Mouse (Mus musculus) spleen, postnatal 10 days (tissue): ENCODE results near the gene F2rl1.
"Not testable (repeated sequence)": the region's sequence is repeated elsewhere in the genome, so short reads cannot be mapped to it uniquely, and the experiment has no call there.

Source experiments
- DNase-seq, 2 experiments: peaks; one replicate each; pipeline ENCODE4 v3.0.0; 2021 to 2022; ENCODE audit warnings: low spot score in 2 of 2

The F2rl1 gene

DNA sequence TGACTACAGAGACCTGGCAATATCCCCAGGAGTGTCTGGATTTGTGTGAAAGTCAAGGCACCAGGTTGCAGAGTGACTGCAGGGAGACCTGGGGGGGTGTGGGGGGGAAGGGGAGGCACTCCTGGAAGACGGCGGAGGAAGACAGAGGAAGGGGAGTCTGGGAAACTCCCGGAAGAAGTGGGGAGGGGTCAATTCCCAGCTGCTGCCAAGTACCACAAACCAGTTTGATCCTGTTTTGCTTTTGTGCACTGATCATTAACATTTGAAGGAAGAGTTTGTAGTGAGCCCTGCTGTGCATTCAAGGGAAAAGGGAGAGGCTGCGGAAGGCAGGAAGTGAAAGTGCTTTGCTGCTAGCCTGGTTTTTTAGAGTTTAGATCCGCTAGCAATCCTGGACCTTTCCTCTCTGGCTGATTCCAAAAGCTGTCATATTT, 9.1 kb upstream of the F2rl1 start:
- DNase-seq: no peak

- no peak for DNase-seq
These were observed 8.6 kb upstream of the F2rl1 start for GRCm38 (mm10) chr13:95533640-95534039.

GRCm38 (mm10) chr13:95533121-95533520, 8.1 kb upstream of the F2rl1 start:
- not testable (repeated sequence) for DNase-seq

DNA sequence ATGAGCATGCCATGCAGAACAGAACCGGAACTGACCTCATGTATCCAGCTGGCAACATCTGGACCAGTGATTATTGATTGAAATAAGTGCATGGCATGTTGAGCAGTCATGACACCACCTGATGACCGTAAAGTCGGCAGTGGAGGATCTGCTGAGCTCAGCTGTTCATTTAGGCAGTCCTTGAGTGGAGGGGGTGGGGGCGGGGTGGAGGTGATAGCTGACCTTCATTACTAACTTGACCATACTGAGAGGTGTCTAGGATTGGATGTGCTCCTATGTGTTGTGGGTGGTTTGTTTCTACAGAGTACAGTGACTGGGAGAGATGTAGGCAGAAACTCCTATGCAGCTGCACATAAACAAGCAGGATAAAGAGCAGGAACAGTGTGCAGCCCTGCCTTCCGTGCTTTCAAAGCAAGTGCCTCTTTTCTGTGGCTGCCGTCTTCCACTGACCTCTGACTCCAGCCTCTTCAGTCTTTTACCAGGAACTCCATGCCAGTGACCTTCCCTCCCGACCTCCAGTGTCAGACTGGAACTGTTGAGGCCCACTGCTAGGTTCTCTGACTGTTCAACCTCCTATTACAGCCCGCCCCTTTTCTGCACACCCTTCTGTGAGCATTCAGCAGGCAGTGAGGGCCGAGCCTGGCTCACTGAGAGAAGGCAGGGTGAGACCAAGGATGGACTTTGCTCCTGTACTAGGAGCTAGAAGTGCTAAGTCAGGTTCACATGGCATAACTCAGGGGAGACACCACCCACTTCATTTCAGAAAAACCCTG, 6.4 kb upstream of the F2rl1 start:
- no peak for DNase-seq

DNA sequence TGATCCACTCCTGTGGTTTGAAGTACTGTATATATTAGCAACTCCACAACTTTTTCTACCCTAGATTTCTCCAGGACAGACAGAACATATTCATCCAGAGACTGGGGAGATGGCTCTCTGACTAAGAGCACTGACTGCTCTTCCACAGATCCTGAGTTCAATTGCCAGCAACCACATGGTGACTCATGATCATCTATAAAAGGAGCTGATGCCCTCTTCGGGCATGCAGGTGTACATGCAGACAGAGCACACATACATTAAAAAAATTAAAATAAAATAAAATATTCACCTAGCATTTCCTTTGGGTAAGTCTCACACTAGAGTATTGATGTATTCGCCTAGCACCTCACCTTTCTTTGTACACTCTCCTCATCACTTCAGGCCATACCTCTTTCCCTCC, 4.2 kb upstream of the F2rl1 start:
- DNase-seq: no peak

DNA sequence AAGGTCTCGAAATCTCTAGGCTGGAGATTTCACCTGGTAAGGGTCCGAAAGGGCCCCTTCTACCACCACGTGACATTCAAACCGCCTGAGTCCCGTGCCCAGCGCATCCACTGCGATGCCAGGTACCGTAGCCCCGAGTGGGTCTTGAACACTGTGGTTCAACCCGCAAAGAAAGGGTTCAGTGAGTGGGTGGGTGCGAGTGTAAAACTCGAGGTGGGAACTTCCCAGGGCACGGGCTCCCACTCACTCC, 678 bp downstream of the F2rl1 start:
- no peak for DNase-seq

DNA sequence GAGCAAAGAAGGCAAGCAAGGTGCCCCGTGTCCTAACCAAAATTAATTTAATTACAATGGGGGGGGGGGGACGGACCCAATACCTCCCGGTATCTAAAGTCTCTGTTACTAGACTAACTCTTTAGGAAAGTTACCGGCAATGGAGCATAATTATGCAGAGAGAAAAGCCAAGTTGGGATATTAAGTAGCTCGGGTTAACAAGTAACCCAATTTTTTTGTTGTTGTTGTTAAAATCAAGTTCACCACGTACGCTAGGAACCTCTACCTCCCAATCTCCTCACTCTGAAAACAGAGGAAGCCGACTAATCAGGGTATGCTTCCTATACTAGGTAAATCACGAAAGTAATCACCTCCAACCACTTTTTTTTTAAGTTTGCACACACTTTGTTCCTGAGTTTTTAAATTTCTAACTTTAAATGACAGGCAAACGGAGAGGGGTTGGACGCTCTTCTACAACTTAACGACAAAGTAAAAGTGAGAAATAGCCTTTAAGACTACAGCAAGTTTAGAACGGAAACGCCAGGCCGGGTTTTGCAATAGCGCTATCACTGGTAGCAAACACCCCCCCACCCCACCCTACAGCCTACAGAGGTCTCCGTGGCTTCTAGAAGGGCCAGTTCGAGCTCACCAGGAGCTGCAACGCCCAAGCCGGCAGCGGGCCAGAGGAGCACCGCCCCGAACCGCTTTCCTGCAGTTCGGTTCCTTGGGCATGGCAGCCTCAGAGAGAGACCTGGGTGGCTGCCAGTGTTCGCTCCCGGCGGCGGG, 1.2 kb downstream of the F2rl1 start:
- DNase-seq: peak in 1 of 2 experiments; percentile 26

DNA sequence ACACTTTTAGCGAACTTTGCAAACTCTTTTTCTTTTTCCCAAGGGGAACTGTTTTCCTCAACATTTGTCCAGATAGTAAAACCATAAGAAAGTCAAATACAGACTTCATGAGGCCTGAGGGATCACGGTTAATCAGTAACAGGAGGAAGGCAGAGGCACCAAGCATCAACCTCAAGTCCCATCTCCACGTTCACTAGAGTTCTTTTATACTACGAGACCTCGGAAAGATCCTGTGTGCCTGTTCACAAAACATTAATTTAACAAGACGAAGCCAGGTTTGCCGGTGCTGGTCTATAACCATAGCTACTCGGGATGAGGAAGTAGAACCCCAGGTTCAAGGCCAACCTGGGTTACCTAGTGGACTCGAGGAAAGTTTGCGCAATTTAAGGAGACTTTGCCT, 2.9 kb downstream of the F2rl1 start:
- no peak for DNase-seq

GRCm38 (mm10) chr13:95521029-95521428, 4.0 kb downstream of the F2rl1 start:
- peak in 1 of 2 experiments; percentile 20 for DNase-seq

- DNase-seq: no peak
These were observed 10.3 kb downstream of the F2rl1 start for GRCm38 (mm10) chr13:95514756-95515155.

GRCm38 (mm10) chr13:95510054-95510453, 15.0 kb downstream of the F2rl1 start:
- no peak for DNase-seq

- no peak for DNase-seq
These were observed 21.6 kb downstream of the F2rl1 start for GRCm38 (mm10) chr13:95503279-95503917.

DNA sequence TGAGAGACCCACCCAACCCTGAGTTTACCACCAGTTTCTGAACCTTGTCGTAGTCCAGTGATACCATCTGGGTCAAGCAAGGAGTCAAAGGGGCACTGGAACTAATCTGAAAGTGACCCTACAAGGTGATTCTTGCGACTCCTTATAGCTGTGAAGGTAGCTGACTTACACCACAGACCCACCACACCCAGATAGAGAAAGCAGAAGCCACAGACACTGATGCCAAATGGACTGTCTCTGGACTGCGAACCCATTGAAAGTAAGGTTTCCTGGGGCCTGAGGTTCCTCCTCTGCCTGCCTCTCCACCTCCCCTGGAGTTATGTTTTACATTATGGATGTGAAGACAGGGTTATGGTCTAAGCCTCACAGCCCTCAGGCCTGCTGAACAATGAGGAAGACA, 28.4 kb downstream of the F2rl1 start:
- DNase-seq: no peak

- DNase-seq: peak in 1 of 2 experiments; percentile 19
These were observed 30.2 kb downstream of the F2rl1 start for GRCm38 (mm10) chr13:95494812-95495211.

DNA sequence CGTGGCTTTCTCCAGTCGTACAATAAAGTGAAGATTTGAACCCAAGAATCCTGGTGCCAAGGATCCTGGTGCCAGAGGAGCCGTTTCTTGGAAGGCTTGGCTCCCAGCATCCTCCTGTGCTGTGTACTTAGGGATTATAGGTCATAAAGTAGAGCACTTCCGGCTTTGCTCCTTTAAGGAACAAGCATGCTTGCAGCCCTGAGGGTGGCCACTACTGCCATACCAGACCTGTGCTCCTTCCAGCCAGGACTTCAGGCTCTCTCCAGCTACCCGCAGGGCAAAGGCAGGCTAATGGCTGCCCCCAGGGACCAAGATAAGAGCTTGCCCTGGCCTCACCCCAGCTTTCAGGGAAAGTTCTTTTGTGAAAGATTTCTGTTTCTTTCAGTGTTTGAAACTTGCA, 31.7 kb downstream of the F2rl1 start:
- DNase-seq: no peak

DNA sequence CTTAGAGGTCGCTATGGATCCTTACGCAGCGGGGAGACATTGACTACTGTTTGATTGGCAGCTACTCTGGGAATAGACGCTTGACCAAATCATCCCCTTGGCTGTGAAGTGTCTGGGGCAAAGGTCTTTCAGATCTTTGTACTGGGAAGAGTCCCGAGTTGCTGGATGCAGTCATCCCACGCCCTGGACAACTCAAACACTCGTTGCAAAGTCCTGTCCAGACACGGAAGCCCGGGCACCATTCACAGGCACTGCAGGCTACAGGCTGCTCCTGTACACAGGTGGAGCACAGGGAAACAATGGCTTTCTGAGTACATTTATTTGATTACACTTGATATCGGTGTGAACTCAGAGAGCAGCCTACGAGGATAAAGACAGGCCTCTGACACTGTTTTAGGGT, 33.7 kb downstream of the F2rl1 start:
- DNase-seq: no peak

- no peak for DNase-seq
These were observed 40.4 kb downstream of the F2rl1 start for GRCm38 (mm10) chr13:95484664-95485063.

DNA sequence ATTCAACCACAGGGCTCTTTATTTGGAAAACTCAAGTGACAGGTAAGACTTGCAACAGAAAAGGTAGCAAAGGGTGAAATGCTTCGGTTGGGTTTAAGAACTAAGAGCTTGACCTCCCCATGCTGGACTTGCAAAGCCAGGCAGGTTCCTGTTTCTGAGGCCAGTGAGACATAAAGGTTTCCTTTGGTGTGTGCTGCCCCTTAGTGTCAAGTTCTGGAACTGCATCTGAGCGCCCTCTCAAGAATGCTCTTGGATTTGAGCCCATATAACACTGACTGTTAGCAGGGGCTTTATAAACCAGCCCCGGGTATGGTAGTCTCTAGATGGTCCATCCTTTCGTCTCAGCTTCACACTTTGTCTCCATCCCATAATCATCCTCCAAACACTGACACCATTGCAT, 43.6 kb downstream of the F2rl1 start:
- DNase-seq: peak; percentile 71 to 84

GRCm38 (mm10) chr13:95478671-95479413, 46.2 kb downstream of the F2rl1 start, which contains the start of gene S100z:
Gene S100z, minus strand, starts transcription at chr13:95478721.
- no peak for DNase-seq

GRCm38 (mm10) chr13:95477173-95477572, 47.9 kb downstream of the F2rl1 start:
- no peak for DNase-seq

DNA sequence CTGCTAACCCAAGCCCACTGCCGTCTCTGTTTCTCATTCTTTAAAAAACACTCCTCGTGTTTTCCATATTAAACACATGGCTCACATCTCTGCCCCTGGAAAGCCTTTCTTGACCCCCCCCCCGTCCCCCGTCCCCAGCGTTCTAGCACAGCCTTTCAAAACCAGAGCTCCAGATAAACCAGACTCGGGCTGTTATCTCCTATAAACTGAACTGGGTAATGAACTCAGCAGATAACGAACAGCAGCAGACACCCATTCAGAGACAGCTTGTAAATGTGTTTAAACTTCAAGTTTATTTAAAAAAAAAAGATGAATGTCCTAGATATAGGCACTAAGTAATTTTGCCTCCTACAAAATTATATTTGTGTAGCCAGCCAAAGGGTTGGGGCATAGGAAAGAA, 49.9 kb downstream of the F2rl1 start:
- DNase-seq: no peak

GRCm38 (mm10) chr13:95474294-95474693, 50.7 kb downstream of the F2rl1 start:
- no peak for DNase-seq
